Mouse (Mus musculus) intestine, postnatal 0 days (tissue): ENCODE data around the gene Lamtor2. TPM values are rescaled to one million over a fixed set of nuclear protein-coding genes. Genes with fewer than 3 reads are reported as not detected.
A peak's percentile ranks its signal among the peaks of the same experiment; 100 is the strongest.

Source experiments
- ATAC-seq: fragments of 200-750 bp; cut with Nextera tagmentation; 2 replicates; pipeline ENCODE4 v1.8.0; 2017; ENCODE audit warnings: mild to moderate bottlenecking, moderate TSS enrichment, moderate library complexity
- H3K27ac ChIP-seq: fragments of 300-500 bp; sonication (generic); 2 replicates; pipeline ENCODE4 v1.5.1; 2014; ENCODE audit warnings: mild to moderate bottlenecking, low read depth, low read length, moderate library complexity
- H3K27me3 ChIP-seq: fragments of 300-500 bp; sonication (generic); replicated peaks from 2 replicates; pipeline ENCODE4 v1.6.1; 2014; ENCODE audit warnings: low read length, mixed read lengths; ENCODE audit not compliant: control insufficient read depth, insufficient read depth
- H3K36me3 ChIP-seq: fragments of 300-500 bp; sonication (generic); 2 replicates; pipeline ENCODE4 v1.6.1; 2014; ENCODE audit warnings: mild to moderate bottlenecking, moderate library complexity; ENCODE audit not compliant: control insufficient read depth, insufficient read depth
- H3K4me1 ChIP-seq: fragments of 300-500 bp; sonication (generic); replicated peaks from 2 replicates; pipeline ENCODE4 v1.6.1; 2014; ENCODE audit warnings: antibody characterized with exemption, low read length, mixed read lengths; ENCODE audit not compliant: control insufficient read depth, insufficient read depth
- H3K4me2 ChIP-seq: fragments of 300-500 bp; sonication (generic); replicated peaks from 2 replicates; pipeline ENCODE4 v1.6.1; 2014; ENCODE audit warnings: low read depth, mild to moderate bottlenecking, moderate library complexity
- H3K4me3 ChIP-seq: fragments of 300-500 bp; sonication (generic); 2 replicates; pipeline ENCODE4 v1.5.1; 2014; ENCODE audit warnings: low read depth, low read length
- H3K9ac ChIP-seq: fragments of 300-500 bp; sonication (generic); 2 replicates; pipeline ENCODE4 v1.6.1; 2014; ENCODE audit warnings: mild to moderate bottlenecking, low read depth, low read length
- H3K9me3 ChIP-seq: fragments of 300-500 bp; sonication (generic); 2 replicates; pipeline ENCODE4 v1.6.1; 2016; ENCODE audit warnings: mixed run types; ENCODE audit not compliant: control insufficient read depth
- CTCF ChIP-seq: sonication (generic); IDR thresholded peaks from 2 replicates; pipeline ENCODE4 v1.5.1; 2016; ENCODE audit warnings: low read depth, mild to moderate bottlenecking, control low read depth, antibody characterized with exemption, moderate library complexity
- WGBS: fragments of 180-500 bp; shearing (Covaris S2); extraction: QIAGEN DNeasy Blood & Tissue Kit; methylation state at CpG from one replicate; pipeline ENCODE4 v1.1.7; 2014; 5-methylcytosine and 5-hydroxymethylcytosine counted together
- polyA plus RNA-seq: library from polyadenylated mRNA; unstranded; fragments of >200 nt; fragmentation: Nextera tagmentation; extraction: Ambion mirVana; gene quantifications from 2 replicates; pipeline ENCODE4 v1.2.1, GENCODE M21; 2015

Lamtor2 gene
- polyA plus RNA-seq, 1 experiment from 2014 or later, result 171 TPM

- no peak for TF ChIP-seq CTCF
- Histone ChIP-seq H3K9me3 (no peaks in the 10 kb centered on the region), H3K4me2 (no peak overlapping the region), H3K9ac (no peak overlapping the region), H3K36me3 (no peaks in the 10 kb centered on the region; the same call in 1 of the 2 replicates), H3K27me3 (no peaks in the 10 kb centered on the region), H3K4me1 (peaks cover 16% of the 10 kb centered on the region), H3K27ac (no peak overlapping the region), H3K4me3 (no peak overlapping the region)
- 68% methylated on average over 4 of the region's 4 CpGs for WGBS
- no peak for ATAC-seq
Measured at GRCm38 (mm10) chr3:88518411-88518810, 34.5 kb downstream of the Lamtor2 start.

GRCm38 (mm10) chr3:88516407-88516806 is 36.5 kb downstream of the Lamtor2 start:
- WGBS, result 44% methylated on average over 2 of the region's 2 CpGs
- ATAC-seq, result no peak
- no peak for TF ChIP-seq CTCF

DNA sequence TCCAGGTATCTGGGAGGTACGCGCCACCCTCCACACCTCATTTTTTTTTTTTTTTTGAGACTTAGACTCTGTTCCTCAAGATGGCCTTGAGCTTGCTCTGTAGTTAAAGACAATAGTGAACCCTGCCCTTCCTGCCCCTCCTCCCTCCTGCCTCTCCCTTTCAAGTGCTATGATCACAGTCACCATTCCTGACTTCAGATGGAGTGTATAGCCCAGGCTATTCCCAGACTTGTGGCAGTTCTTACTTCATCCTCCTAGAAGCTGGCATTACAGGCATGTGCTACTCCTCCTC is 37.8 kb downstream of the Lamtor2 start:
- peaks cover 25% of the 10 kb centered on the region for H3K4me1 ChIP-seq
- H3K27ac ChIP-seq, result no peak overlapping the region
- no peak overlapping the region for H3K4me2 ChIP-seq
- no peaks in the 10 kb centered on the region for H3K36me3 ChIP-seq
- no peaks in the 10 kb centered on the region for H3K27me3 ChIP-seq
- WGBS, result 58% methylated on average over 2 of the region's 2 CpGs
- no peak overlapping the region for H3K9ac ChIP-seq
- no peaks in the 10 kb centered on the region for H3K9me3 ChIP-seq
- no peak overlapping the region for H3K4me3 ChIP-seq
- TF ChIP-seq CTCF, result no peak
- ATAC-seq, result peak; percentile 20

More at GRCm38 (mm10) chr3:88516407-88516806, 36.5 kb downstream of the Lamtor2 start:
- no peaks in the 10 kb centered on the region for H3K9me3 ChIP-seq
- no peak overlapping the region for H3K27ac ChIP-seq
- H3K9ac ChIP-seq, result no peak overlapping the region
- H3K4me1 ChIP-seq, result peaks cover 25% of the 10 kb centered on the region
- H3K27me3 ChIP-seq, result no peaks in the 10 kb centered on the region
- H3K36me3 ChIP-seq, result no peaks in the 10 kb centered on the region
- no peak overlapping the region for H3K4me2 ChIP-seq
- no peak overlapping the region for H3K4me3 ChIP-seq

DNA sequence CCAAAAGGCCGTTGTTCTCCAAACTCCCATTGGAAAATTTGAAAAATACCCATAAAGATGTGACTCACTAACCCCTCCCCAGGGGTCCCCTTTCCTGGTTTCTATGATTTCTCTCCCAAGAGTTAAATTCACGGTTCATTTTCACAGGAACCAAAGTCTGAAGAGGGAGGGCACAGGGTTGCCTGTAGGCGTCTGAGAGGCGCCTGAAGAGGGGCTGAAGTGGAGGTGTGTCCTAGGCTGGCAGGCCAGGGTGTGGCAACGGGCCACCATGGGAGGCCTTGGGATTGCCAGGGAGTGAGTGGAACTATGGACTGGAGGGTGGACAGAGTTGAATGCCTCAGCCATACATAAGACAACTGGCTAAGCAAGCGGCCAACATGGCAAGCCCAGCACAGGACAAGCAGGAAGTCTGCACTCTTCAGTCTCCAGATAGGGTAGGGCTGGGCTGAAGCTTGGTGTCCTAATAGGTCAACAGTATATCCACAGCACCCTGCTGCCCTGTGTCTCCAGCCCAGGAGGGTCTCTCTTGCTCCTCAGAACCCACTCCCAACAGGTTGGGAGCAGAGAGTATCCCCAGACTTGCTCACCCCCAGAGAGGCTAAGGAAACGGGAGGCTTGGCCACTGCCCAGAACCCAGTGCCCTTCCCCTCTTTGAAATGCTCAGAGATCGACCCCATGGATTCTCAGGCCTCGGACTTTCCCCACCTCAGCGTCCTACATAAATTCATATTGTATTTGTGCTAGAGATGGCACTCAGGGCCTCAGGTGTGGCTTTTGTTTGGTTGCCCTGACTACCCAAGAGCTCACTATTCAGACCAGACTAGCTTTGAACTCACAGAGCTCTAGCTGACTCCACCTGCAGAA is 38.4 kb downstream of the Lamtor2 start:
- no peak for TF ChIP-seq CTCF
- H3K4me3 ChIP-seq, result no peak overlapping the region
- 57% methylated on average over 10 of the region's 10 CpGs for WGBS
- peak overlapping the region; percentile 46; the same call in 1 of the 2 replicates for H3K27ac ChIP-seq
- H3K4me1 ChIP-seq, result peaks cover 25% of the 10 kb centered on the region
- ATAC-seq, result peak; percentile 39
- H3K27me3 ChIP-seq, result no peaks in the 10 kb centered on the region
- H3K4me2 ChIP-seq, result no peak overlapping the region; the same call in 1 of the 2 replicates
- H3K9me3 ChIP-seq, result no peaks in the 10 kb centered on the region
- no peak overlapping the region for H3K9ac ChIP-seq
- H3K36me3 ChIP-seq, result no peaks in the 10 kb centered on the region

DNA sequence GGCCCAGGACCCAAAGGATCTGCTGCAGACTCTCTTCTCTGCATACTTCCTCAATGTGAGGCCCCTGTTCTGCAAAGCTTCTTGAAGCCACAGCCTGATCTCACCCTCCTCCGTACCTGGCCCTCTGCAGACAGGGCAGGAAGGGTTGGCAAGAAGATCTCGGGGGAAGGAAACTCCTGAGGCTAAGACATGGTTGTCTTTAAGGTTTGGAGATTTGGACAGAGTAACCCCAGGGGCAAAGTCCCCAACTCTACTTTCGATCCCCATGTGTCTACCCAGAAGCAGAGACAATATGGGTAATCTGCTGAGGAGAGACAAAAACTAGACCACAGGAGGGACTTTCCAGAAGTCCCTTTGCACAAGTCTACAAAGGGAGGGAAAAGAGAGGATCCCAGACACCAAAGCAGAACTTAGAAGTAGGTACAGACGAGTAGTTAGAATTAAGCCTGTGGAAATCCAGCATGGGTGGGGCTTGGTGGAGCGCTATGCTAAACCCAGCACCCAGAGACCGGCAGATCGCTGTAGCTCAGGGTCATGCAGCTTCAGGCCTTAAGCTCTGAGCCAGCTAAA is 39.2 kb downstream of the Lamtor2 start:
- Histone ChIP-seq H3K27ac (peak overlapping the region; percentile 46), H3K4me1 (peaks cover 25% of the 10 kb centered on the region), H3K4me2 (peak overlapping the region; percentile 10; the same call in 1 of the 2 replicates), H3K9me3 (no peaks in the 10 kb centered on the region), H3K36me3 (no peaks in the 10 kb centered on the region), H3K4me3 (no peak overlapping the region), H3K27me3 (no peaks in the 10 kb centered on the region), H3K9ac (no peak overlapping the region)
- no peak for ATAC-seq
- TF ChIP-seq CTCF, result no peak
- WGBS, result 45% methylated on average over 7 of the region's 7 CpGs

DNA sequence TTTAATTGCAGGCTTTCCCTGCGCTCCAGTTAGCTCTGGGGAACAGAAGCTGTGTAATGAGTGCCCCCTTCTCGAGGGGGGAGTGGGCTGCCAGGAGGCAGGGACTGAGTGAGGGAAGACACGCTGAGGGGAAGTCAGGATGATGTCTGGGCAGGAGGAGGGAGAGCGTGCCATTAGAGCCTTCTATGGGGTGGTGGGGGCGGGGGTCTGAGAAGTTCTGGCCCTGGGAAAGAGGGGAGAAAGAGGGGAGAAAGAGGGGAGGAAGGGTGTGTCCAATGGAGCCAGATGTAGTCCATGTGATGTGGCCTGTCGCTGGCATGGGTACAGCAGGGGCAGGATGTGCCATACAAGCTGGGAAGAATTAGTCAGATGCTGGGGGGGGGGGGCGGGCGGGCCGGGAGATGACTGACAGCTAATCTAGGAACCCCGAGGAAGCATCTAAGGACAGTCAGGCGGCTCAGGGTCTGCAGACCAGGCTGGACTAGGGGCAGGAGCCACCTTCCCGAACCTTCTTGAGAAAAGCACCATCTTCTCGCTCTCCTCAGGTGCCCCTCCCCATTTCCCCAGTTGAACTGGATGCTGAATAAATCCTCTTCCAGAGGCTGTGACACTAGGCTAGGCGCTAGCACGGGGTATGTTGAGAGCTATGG is 39.9 kb downstream of the Lamtor2 start:
- ATAC-seq, result no peak
- H3K4me2 ChIP-seq, result peak overlapping the region; percentile 38

More for the DNA sequence above, 39.9 kb downstream of the Lamtor2 start:
- no peaks in the 10 kb centered on the region for H3K27me3 ChIP-seq
- WGBS, result 36% methylated on average over 12 of the region's 15 CpGs
- H3K9ac ChIP-seq, result no peak overlapping the region
- H3K36me3 ChIP-seq, result no peaks in the 10 kb centered on the region
- peak overlapping the region; percentile 46 for H3K27ac ChIP-seq
- no peak overlapping the region for H3K4me3 ChIP-seq
- no peaks in the 10 kb centered on the region for H3K9me3 ChIP-seq
- H3K4me1 ChIP-seq, result peaks cover 25% of the 10 kb centered on the region
- TF ChIP-seq CTCF, result no peak
